Mouse (Mus musculus): ENCODE measurements around the gene Tns3. TPM values are rescaled to one million over a fixed set of nuclear protein-coding genes. Genes with fewer than 3 reads are reported as not detected.

Gene Tns3
- polyA plus RNA-seq, 1 experiment, result 45.7 TPM

DNA sequence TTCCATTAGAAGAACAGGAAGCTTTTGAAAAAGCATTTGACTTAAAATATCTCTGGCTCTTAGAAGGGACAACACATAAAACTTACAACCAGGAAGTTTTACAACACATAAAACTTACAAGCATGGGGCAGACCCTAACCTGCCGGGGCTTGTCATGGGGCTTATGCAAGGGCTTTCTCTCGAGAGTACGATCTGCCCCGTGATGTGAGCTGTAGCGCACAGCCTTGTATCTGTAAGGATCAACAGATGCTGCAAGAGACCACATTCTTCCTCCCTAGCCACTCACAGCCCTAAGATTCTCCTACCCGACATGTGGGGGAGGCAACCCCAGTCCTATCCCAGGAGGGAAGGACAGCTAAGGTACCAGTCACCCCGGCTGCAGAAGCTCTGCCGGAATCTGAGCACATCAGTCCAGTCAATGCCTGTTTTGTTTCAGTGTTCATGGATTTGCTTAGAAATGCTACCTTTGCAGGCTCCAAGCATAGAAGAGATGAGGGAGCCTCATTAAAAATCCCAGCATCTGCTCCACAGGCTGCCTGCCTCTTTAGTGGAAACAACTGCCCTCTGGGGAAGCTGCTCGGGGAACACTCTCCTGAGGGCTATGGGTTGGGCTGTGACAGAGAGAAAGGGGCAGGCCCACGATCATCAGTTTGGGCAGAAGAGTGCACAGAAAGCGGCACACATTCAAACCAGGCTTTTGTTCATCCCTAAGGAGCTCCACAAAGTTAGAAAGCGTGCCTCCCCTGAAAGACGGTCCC is 196.8 kb downstream of the Tns3 start:
- Histone ChIP-seq H3K36me3 (ENCODE audit: control insufficient read depth, insufficient read depth, low read length, poor library complexity, severe bottlenecking) (peaks cover 5% of the 10 kb centered on the region), H3K4me1 (ENCODE audit: control insufficient read depth, insufficient read depth, low read length) (no peaks in the 10 kb centered on the region), H3K9ac (ENCODE audit: low read depth, poor library complexity, severe bottlenecking) (no peak overlapping the region), H3K27ac (ENCODE audit: insufficient read depth, low read length) (no peak overlapping the region), H3K27me3 (ENCODE audit: control insufficient read depth, insufficient read depth, low read length, poor library complexity, severe bottlenecking) (no peaks in the 10 kb centered on the region), H3K4me3 (ENCODE audit: low read depth, low read length) (no peak overlapping the region), H3K9me3 (replicated peaks; ENCODE audit: control insufficient read depth, insufficient read depth, low read length, poor library complexity, severe bottlenecking) (no peaks in the 10 kb centered on the region)
- TF ChIP-seq CTCF (IDR thresholded peaks at IDR 0.05; ENCODE audit: low read depth, low read length), result no peak
- no peak for TF ChIP-seq EP300 (IDR thresholded peaks at IDR 0.05; ENCODE audit: insufficient read depth, low read depth, low read length)
- no peak for TF ChIP-seq POLR2A (IDR thresholded peaks at IDR 0.05; ENCODE audit: insufficient read depth, low read length)

DNA sequence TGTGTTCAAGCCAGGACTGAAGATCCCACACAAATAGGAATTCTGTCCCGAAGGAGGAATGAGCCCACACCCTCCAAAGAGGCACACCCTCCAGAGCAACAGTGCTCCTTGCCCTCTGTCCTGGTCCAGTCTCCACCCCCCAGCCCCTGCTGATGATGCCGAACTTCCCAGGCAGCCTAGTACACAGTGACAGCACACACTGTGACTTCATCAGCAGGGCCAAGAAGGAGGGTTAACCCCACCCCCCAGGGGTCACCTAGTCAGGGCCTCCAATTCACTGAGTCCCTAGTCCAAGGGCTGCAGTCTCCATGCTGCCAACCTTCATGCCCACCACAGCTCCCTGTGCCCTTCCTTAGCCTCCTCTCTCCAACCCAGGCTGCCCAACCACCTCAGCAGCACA is 200.5 kb downstream of the Tns3 start:
- Histone ChIP-seq H3K27me3 (ENCODE audit: control insufficient read depth, insufficient read depth, low read length, poor library complexity, severe bottlenecking) (no peaks in the 10 kb centered on the region), H3K4me1 (ENCODE audit: control insufficient read depth, insufficient read depth, low read length) (no peaks in the 10 kb centered on the region), H3K27ac (ENCODE audit: insufficient read depth, low read length) (no peak overlapping the region), H3K9me3 (replicated peaks; ENCODE audit: control insufficient read depth, insufficient read depth, low read length, poor library complexity, severe bottlenecking) (no peaks in the 10 kb centered on the region), H3K4me3 (ENCODE audit: low read depth, low read length) (no peak overlapping the region), H3K9ac (ENCODE audit: low read depth, poor library complexity, severe bottlenecking) (no peak overlapping the region), H3K36me3 (ENCODE audit: control insufficient read depth, insufficient read depth, low read length, poor library complexity, severe bottlenecking) (peaks cover 8% of the 10 kb centered on the region)
- TF ChIP-seq POLR2A (IDR thresholded peaks at IDR 0.05; ENCODE audit: insufficient read depth, low read length) (no peak), EP300 (IDR thresholded peaks at IDR 0.05; ENCODE audit: insufficient read depth, low read depth, low read length) (no peak), CTCF (IDR thresholded peaks at IDR 0.05; ENCODE audit: low read depth, low read length) (no peak)

- Histone ChIP-seq H3K4me1 (ENCODE audit: control insufficient read depth, insufficient read depth, low read length) (no peaks in the 10 kb centered on the region), H3K36me3 (ENCODE audit: control insufficient read depth, insufficient read depth, low read length, poor library complexity, severe bottlenecking) (peaks cover 8% of the 10 kb centered on the region), H3K4me3 (ENCODE audit: low read depth, low read length) (no peak overlapping the region), H3K9me3 (replicated peaks; ENCODE audit: control insufficient read depth, insufficient read depth, low read length, poor library complexity, severe bottlenecking) (no peaks in the 10 kb centered on the region), H3K27ac (ENCODE audit: insufficient read depth, low read length) (no peak overlapping the region), H3K9ac (ENCODE audit: low read depth, poor library complexity, severe bottlenecking) (no peak overlapping the region), H3K27me3 (ENCODE audit: control insufficient read depth, insufficient read depth, low read length, poor library complexity, severe bottlenecking) (no peaks in the 10 kb centered on the region)
- TF ChIP-seq CTCF (IDR thresholded peaks at IDR 0.05; ENCODE audit: low read depth, low read length) (no peak), POLR2A (IDR thresholded peaks at IDR 0.05; ENCODE audit: insufficient read depth, low read length) (no peak)
Observed at GRCm38 (mm10) chr11:8462827-8463405, 201.4 kb downstream of the Tns3 start.

- Histone ChIP-seq H3K27ac (ENCODE audit: insufficient read depth, low read length) (no peak overlapping the region), H3K36me3 (ENCODE audit: control insufficient read depth, insufficient read depth, low read length, poor library complexity, severe bottlenecking) (peaks cover 8% of the 10 kb centered on the region), H3K9me3 (replicated peaks; ENCODE audit: control insufficient read depth, insufficient read depth, low read length, poor library complexity, severe bottlenecking) (no peaks in the 10 kb centered on the region), H3K4me1 (ENCODE audit: control insufficient read depth, insufficient read depth, low read length) (no peaks in the 10 kb centered on the region), H3K27me3 (ENCODE audit: control insufficient read depth, insufficient read depth, low read length, poor library complexity, severe bottlenecking) (no peaks in the 10 kb centered on the region), H3K9ac (ENCODE audit: low read depth, poor library complexity, severe bottlenecking) (no peak overlapping the region), H3K4me3 (ENCODE audit: low read depth, low read length) (no peak overlapping the region)
- TF ChIP-seq CTCF (IDR thresholded peaks at IDR 0.05; ENCODE audit: low read depth, low read length) (no peak), EP300 (IDR thresholded peaks at IDR 0.05; ENCODE audit: insufficient read depth, low read depth, low read length) (no peak), POLR2A (IDR thresholded peaks at IDR 0.05; ENCODE audit: insufficient read depth, low read length) (no peak)
Observed at GRCm38 (mm10) chr11:8460835-8461234, 203.5 kb downstream of the Tns3 start.

DNA sequence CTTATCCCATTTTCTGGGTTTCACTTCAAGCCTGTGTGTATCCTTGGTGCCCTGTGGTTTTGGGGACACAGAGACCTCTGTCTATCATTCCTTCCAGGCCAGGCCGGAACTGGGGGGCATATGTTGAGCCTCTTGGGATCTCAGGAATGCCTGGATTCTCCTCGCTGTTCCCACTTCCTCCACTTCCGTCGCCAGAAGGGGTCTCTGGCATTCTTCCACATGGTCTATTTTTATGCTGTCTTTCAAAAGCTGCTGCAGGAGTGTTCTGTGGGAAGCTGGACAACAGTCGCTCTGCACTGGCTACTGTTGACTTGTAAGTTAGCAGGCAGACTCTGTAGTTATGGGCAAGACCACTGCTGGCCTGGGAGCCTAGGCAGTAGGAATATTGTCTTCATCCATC is 206.4 kb downstream of the Tns3 start:
- Histone ChIP-seq H3K36me3 (ENCODE audit: control insufficient read depth, insufficient read depth, low read length, poor library complexity, severe bottlenecking) (peaks cover 4% of the 10 kb centered on the region), H3K9ac (ENCODE audit: low read depth, poor library complexity, severe bottlenecking) (no peak overlapping the region), H3K27me3 (ENCODE audit: control insufficient read depth, insufficient read depth, low read length, poor library complexity, severe bottlenecking) (no peaks in the 10 kb centered on the region), H3K4me1 (ENCODE audit: control insufficient read depth, insufficient read depth, low read length) (no peaks in the 10 kb centered on the region), H3K4me3 (ENCODE audit: low read depth, low read length) (no peak overlapping the region), H3K9me3 (replicated peaks; ENCODE audit: control insufficient read depth, insufficient read depth, low read length, poor library complexity, severe bottlenecking) (no peaks in the 10 kb centered on the region), H3K27ac (ENCODE audit: insufficient read depth, low read length) (no peak overlapping the region)
- TF ChIP-seq POLR2A (IDR thresholded peaks at IDR 0.05; ENCODE audit: insufficient read depth, low read length) (no peak), EP300 (IDR thresholded peaks at IDR 0.05; ENCODE audit: insufficient read depth, low read depth, low read length) (no peak), CTCF (IDR thresholded peaks at IDR 0.05; ENCODE audit: low read depth, low read length) (no peak)

- TF ChIP-seq EP300 (IDR thresholded peaks at IDR 0.05; ENCODE audit: insufficient read depth, low read depth, low read length) (no peak), CTCF (IDR thresholded peaks at IDR 0.05; ENCODE audit: low read depth, low read length) (no peak), POLR2A (IDR thresholded peaks at IDR 0.05; ENCODE audit: insufficient read depth, low read length) (no peak)
- Histone ChIP-seq H3K27ac (ENCODE audit: insufficient read depth, low read length) (no peak overlapping the region), H3K27me3 (ENCODE audit: control insufficient read depth, insufficient read depth, low read length, poor library complexity, severe bottlenecking) (no peaks in the 10 kb centered on the region), H3K4me3 (ENCODE audit: low read depth, low read length) (no peak overlapping the region), H3K4me1 (ENCODE audit: control insufficient read depth, insufficient read depth, low read length) (no peaks in the 10 kb centered on the region), H3K9ac (ENCODE audit: low read depth, poor library complexity, severe bottlenecking) (no peak overlapping the region), H3K36me3 (ENCODE audit: control insufficient read depth, insufficient read depth, low read length, poor library complexity, severe bottlenecking) (peaks cover 3% of the 10 kb centered on the region), H3K9me3 (replicated peaks; ENCODE audit: control insufficient read depth, insufficient read depth, low read length, poor library complexity, severe bottlenecking) (no peaks in the 10 kb centered on the region)
Observed at GRCm38 (mm10) chr11:8456586-8457285, 207.6 kb downstream of the Tns3 start.
